Mouse (Mus musculus): Measurements from ENCODE around the gene Rgs13. TPM values are rescaled to one million over a fixed set of nuclear protein-coding genes. Genes with fewer than 3 reads are reported as not detected.

Rgs13 gene
- total and polyA plus RNA-seq, 3 experiments, result 149 to 1,247 (median 698) TPM

- no peaks in the 10 kb centered on the region for H3K36me3 ChIP-seq (replicated peaks in 1 of 2; ENCODE audit: control insufficient read depth in 1 of 2, insufficient read depth in 1 of 2, low read length in 1 of 2)
- H3K79me2 ChIP-seq (replicated peaks; ENCODE audit: control insufficient read depth, extremely low read depth, insufficient read depth, poor library complexity, severe bottlenecking), result no peaks in the 10 kb centered on the region
- H3K4me2 ChIP-seq (ENCODE audit: insufficient read depth, low read depth, poor library complexity, severe bottlenecking), result no peak overlapping the region
- peaks cover 0 to 4% of the 10 kb centered on the region in 2 experiments; a peak in 1 of 4 replicates for H3K4me1 ChIP-seq (ENCODE audit: control insufficient read depth in 1 of 2, insufficient read depth in 2 of 2)
- TF ChIP-seq CHD1 (IDR thresholded peaks at IDR 0.05; ENCODE audit: low read depth, low read length) (no peak), HCFC1 (IDR thresholded peaks at IDR 0.05; ENCODE audit: low read depth, low read length) (no peak), POLR2A (IDR thresholded peaks at IDR 0.05; ENCODE audit: low read depth, low read length) (no peak), NRF1 (IDR thresholded peaks at IDR 0.05; ENCODE audit: low read depth, low read length) (no peak), POLR2AphosphoS2 (IDR thresholded peaks at IDR 0.05; ENCODE audit: low read depth, low read length) (no peak), MAX (IDR thresholded peaks at IDR 0.05; ENCODE audit: low read length) (no peak), JUN (IDR thresholded peaks at IDR 0.05; ENCODE audit: insufficient read depth, low read depth, low read length) (no peak), IRF4 (IDR thresholded peaks at IDR 0.05; ENCODE audit: low read depth, low read length) (no peak), ETS1 (conservative IDR thresholded peaks at IDR 0.05; ENCODE audit: low read depth, low read length) (no peak), RAD21 (IDR thresholded peaks at IDR 0.05; ENCODE audit: low read depth, low read length) (no peak)
- H3K9me3 ChIP-seq (replicated peaks; ENCODE audit: low read length), result no peaks in the 10 kb centered on the region
- DNase-seq (ENCODE audit: extremely low read depth), result no peak
- no peak overlapping the region for H3K27ac ChIP-seq (ENCODE audit: insufficient read depth, low read depth)
- H3K27me3 ChIP-seq (replicated peaks), result no peaks in the 10 kb centered on the region
- in situ Hi-C loops (cut with MboI; ENCODE audit: low pct_ligation_motif_present, low pct_unique_long_range_greater_than_20kb, low sequenced_read_pairs) (no loop called here), dilution Hi-C loops (cut with MboI; ENCODE audit: extremely low pct_ligation_motif_present, extremely low pct_unique_long_range_greater_than_20kb, low sequenced_read_pairs) (no loop called here)
- H3K4me3 ChIP-seq (replicated peaks in 1 of 3; ENCODE audit: low read depth in 2 of 3, low read length in 2 of 3, poor library complexity in 1 of 3), result no peak overlapping the region
- no peak overlapping the region for H3K9ac ChIP-seq (ENCODE audit: insufficient read depth, low read depth)
Measured at GRCm38 (mm10) chr1:144113438-144114074, 63.6 kb downstream of the Rgs13 start.

- DNase-seq (ENCODE audit: extremely low read depth), result no peak
- no peak overlapping the region for H3K4me2 ChIP-seq (ENCODE audit: insufficient read depth, low read depth, poor library complexity, severe bottlenecking)
- in situ Hi-C loops (cut with MboI; ENCODE audit: low pct_ligation_motif_present, low pct_unique_long_range_greater_than_20kb, low sequenced_read_pairs), result no loop called here
- no peaks in the 10 kb centered on the region for H3K27me3 ChIP-seq (replicated peaks)
- no peak overlapping the region for H3K9ac ChIP-seq (ENCODE audit: insufficient read depth, low read depth)
- no peak overlapping the region for H3K27ac ChIP-seq (ENCODE audit: insufficient read depth, low read depth)
- H3K9me3 ChIP-seq (replicated peaks; ENCODE audit: low read length), result no peaks in the 10 kb centered on the region
- H3K79me2 ChIP-seq (replicated peaks; ENCODE audit: control insufficient read depth, extremely low read depth, insufficient read depth, poor library complexity, severe bottlenecking), result no peaks in the 10 kb centered on the region
- TF ChIP-seq RAD21 (IDR thresholded peaks at IDR 0.05; ENCODE audit: low read depth, low read length) (no peak), JUND (conservative IDR thresholded peaks at IDR 0.05; ENCODE audit: low read depth, low read length) (no peak), CHD1 (IDR thresholded peaks at IDR 0.05; ENCODE audit: low read depth, low read length) (no peak), ZMIZ1 (IDR thresholded peaks at IDR 0.05; ENCODE audit: low read depth, low read length) (no peak), MXI1 (IDR thresholded peaks at IDR 0.05; ENCODE audit: low read depth, low read length) (no peak), IRF4 (IDR thresholded peaks at IDR 0.05; ENCODE audit: low read depth, low read length) (no peak), NRF1 (IDR thresholded peaks at IDR 0.05; ENCODE audit: low read depth, low read length) (no peak), HCFC1 (IDR thresholded peaks at IDR 0.05; ENCODE audit: low read depth, low read length) (no peak), POLR2A (IDR thresholded peaks at IDR 0.05; ENCODE audit: low read depth, low read length) (no peak), ZNF384 (IDR thresholded peaks at IDR 0.05; ENCODE audit: low read depth, low read length) (no peak), ZC3H11A (IDR thresholded peaks at IDR 0.05; ENCODE audit: low read depth, low read length) (no peak), GABPA (IDR thresholded peaks at IDR 0.05; ENCODE audit: insufficient replicate concordance, low read depth, low read length) (no peak)
- H3K36me3 ChIP-seq (replicated peaks in 1 of 2; ENCODE audit: control insufficient read depth in 1 of 2, insufficient read depth in 1 of 2, low read length in 1 of 2), result no peaks in the 10 kb centered on the region
- no peak overlapping the region for H3K4me3 ChIP-seq (replicated peaks in 1 of 3; ENCODE audit: low read depth in 2 of 3, low read length in 2 of 3, poor library complexity in 1 of 3)
- dilution Hi-C loops (cut with MboI; ENCODE audit: extremely low pct_ligation_motif_present, extremely low pct_unique_long_range_greater_than_20kb, low sequenced_read_pairs), result no loop called here
- peaks cover 0 to 4% of the 10 kb centered on the region in 2 experiments; a peak in 1 of 4 replicates for H3K4me1 ChIP-seq (ENCODE audit: control insufficient read depth in 1 of 2, insufficient read depth in 2 of 2)
Measured at GRCm38 (mm10) chr1:144112946-144113345, 64.2 kb downstream of the Rgs13 start.
